Mouse (Mus musculus) kidney, postnatal 10 days (tissue): Measurements from ENCODE around the gene Coro2b.

Source experiments
- DNase-seq: peaks from one replicate; pipeline ENCODE4 v3.0.0; 2021; ENCODE audit warnings: mixed read lengths

Coro2b gene

DNA sequence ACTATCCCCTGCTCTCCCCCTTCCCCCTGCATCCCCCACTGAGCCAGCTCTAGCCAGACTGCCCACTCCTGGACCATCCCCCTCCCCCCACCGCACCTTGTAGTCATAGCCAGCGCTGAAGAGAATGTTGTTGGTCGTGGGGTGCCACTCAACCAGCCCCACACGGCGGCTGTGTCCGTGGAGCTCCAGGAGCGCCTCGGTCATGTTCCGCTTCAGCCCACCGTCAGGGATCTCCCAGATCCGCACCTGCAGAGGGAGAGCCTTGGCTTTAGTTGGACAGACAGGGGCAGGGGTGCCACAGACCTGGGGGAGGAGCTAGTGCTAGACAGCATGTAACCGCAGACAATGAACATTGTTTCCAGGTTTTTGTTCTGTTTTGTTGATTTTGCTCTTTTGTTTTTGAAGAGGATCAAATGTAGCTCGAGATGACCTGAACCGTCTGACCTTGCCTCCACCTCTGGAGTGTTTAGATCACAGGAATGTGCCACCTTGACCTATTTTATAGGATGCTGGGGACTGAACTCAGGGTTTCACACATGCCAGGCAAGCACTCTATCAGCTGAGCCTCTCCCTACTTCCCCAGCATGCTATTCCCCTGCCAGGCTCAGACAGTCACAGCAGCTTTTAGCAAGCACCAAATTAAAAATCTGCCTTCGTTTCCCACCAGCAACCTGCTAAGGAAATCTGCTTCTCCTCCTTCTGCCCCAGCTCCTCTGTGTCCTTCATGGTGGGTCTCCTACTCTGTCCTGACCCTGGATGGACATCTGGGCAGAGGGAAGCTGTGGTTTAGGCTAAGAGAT lies 104.4 kb downstream of the Coro2b start:
- peak; percentile 12 for DNase-seq

DNA sequence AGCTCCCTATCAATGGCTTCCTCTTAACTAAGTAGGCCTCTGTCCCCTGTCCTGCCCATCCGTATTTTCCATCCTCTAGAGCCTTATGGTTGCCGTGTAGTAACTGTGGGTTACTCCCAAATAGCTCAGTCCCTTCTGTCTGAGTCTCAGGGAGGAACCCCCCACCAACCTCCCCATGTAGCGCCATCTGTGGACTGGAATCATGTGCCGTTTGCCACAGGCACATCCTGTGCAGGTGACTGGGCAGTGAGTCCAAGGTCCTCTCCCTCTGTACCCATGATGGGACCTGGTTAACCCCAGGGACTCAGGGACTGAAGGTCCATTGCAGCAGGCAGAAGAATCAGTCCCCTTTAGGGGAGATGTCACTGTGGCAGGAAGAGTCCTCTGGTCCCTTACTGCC lies 106.1 kb downstream of the Coro2b start:
- peak; percentile 26 for DNase-seq

DNA sequence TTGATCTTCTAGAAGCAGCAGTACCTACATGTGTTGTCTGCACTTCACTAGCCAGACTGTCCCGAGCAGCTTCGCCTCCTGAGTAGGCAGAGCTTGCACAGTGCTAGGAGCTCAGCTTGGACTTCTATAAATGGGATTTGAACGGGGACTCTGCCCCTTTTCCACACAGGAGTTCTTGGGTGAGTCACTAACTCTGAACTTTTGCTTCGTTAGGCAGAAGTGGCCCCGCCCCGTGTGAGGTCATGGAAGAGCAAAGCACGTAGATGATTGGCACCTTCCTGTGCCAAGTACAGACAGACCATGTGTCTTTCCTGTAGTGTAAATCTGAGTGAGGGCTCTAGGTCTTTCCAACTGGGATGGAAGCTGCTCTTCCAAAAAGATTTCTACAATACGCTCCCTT lies 109.8 kb downstream of the Coro2b start:
- DNase-seq, result peak; percentile 52

DNA sequence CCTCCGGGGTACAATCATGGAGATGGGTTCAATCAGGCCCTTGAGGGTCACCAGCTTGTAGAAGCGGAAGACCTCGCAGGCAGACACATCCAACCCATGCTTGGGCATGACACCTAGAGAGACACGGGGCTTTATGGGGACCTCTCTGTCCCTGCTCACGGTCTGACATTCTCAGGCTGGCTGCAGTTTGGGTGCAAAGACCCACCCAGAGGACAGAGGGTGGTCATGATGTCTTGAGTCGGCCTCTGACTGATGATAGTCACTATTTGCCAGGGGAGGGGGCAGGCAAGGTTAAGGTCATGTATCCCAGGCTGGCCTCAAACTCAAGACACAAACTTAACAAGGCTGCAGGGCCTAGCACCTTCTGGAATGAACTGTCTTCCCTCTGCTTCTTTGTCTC lies 110.3 kb downstream of the Coro2b start:
- no peak for DNase-seq

DNA sequence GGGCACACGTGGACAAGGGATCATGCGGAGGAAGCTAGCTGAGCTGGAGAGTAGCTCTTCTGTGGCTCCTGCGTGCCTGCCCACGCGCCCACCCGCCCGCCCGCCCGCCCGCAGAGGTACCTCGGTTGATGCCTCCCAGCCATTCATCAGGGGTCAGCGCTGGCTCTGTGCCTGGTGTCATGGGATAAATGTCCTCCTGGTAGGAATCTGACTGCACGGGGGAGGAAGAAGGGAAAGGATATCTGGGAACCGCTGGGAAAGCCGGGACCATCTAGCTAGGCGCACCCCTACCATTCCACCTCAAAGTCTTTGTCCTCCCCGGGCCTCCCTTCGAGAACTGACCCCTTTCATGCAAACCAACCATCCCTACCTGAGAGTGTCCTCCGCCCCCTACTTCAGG lies 110.8 kb downstream of the Coro2b start:
- peak; percentile 69 for DNase-seq

DNA sequence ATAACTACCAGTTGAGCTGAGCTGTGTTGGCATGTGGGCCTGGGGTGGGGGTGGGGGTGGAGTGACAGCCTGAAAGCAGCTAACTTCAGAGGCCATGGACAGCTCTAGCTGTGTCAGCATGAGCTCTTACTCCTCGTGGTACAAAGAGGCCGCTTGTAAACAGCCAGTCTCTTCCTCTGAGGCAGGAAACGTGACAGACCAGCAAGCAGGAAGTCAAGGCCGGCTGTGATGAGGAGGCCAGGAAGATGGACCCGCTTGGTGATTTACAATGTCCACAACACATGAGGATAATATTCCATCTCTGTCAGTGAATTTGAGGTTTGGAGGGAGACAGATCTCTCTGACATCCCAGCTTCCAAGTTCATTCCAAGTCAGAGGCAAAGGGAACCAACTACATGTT lies 111.6 kb downstream of the Coro2b start:
- peak; percentile 59 for DNase-seq

DNA sequence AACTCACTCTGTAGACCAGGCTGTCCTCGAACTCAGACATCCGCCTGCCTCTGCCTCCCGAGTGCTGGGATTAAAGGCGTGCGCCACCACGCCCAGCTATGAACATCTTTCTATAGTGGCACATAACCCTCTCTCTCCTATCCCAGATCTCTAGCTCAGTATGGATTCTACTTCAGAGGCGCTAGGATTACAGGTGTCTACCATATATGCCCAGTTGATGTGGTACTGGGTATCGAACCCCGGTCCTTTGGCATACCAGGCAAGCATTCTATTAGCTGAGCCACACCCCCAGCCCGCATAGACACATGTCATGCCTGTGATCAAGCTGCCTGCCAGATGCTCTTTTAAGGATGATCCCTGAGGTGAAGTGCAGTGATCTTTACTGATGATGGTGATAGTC lies 113.0 kb downstream of the Coro2b start:
- no peak for DNase-seq

DNA sequence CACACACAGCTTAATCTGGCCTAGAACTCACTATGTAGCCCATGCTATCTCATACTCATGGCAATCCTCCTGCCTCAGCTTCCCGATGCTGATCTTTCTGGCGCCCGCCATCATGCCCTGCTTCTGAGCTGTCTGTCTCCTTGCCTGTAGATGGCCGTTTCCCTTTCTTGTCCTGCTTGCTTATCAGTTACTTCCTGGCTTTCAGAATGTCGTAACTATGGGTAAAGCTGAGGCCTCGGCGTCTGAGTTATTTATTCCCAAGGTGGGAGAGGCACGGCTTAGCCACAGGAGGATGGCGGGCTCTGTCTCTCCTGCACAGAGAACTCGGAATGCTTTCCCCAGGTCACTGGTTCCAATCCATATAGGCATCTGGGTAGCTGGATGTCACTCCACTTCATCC lies 113.9 kb downstream of the Coro2b start:
- DNase-seq, result no peak

DNA sequence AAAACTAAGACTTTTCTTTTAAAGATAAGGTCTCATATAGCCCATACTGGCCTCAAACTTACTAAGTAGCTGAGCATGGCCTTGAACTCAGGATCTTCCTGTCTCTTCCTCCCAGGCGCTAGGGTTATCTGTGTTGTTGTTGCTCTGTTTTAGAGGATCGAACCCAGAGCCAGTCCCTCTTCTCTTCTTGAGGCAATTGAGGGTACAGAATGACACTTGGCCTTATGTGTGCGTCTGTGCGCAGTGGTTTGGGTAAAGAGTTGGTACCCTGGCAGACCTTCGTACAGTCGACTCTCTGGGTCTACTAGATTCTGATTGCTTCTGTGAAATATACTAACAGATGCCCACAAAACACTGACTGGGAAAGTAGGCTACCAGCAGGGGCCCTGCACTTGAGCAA lies 114.9 kb downstream of the Coro2b start:
- DNase-seq, result no peak

DNA sequence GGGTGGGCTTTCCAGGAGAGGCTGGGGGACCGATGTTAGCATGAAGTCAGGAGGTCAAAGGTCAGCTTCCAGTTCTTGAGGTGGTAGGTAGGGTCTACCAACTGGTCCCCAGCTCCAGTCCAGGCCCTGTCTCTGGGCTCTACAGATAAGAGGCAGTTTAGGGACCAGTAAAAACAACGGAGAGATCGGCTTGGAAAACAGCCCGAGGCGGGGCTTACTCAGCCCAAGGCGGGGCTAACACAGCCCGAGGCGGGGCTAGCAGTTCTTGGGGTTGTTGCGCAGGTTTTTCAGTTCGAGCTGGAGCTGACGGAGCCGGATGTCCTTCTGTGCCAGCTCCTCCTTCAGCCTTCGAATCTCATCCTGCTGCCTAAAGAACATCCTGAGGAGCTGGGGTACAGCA lies 115.8 kb downstream of the Coro2b start:
- DNase-seq, result peak; percentile 92

DNA sequence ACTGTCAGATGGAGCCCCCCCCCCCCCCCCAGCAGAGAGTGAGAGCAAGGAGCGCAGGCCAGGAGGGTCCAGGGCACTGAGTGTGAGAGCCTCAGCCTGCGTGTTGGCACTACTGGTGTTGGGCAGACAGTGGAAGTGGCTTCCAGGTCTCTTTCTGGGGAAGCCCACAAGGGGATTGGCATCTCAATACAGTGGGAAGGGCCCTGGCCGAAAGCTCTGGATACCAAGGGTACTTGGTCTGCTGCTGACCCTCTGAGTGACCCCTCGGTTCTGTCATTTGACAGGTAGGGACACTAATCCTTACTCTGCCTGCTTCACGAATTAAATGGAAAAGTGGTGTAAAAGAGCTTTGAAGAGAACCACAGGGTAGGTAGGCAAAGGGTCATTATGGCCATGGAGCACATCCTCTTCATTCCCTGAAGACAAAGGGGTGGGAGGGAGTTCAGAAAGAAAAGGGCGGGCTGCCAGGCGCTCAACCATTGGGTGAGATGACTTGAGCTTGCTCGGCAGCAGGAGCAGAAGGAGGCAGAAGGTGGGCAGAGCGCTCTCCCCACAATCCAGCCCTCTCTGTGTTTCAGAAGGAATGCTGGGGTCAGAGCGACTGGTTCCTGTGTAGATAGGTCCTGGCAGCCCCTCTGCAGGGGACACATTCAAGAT lies 116.5 kb downstream of the Coro2b start:
- DNase-seq, result peak; percentile 67

DNA sequence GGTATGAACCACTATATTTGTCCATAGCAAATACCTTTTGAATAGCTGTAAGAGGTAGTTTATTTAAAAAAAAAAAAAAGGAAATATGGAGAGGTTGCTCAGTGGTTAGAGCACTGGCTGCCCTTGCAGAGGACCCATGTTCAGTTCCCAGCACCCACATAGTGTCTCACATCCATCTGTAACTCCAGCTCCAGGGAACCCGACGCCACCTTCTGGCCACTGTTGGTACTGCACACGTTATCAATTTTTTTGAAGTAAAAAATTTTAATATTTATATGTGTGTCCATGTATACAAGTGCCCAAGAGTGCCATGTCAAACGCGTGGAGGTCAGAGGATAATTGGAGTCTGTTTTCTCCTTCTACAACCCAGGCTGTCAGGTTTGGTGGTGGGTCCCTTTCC lies 118.1 kb downstream of the Coro2b start:
- peak; percentile 12 for DNase-seq

DNA sequence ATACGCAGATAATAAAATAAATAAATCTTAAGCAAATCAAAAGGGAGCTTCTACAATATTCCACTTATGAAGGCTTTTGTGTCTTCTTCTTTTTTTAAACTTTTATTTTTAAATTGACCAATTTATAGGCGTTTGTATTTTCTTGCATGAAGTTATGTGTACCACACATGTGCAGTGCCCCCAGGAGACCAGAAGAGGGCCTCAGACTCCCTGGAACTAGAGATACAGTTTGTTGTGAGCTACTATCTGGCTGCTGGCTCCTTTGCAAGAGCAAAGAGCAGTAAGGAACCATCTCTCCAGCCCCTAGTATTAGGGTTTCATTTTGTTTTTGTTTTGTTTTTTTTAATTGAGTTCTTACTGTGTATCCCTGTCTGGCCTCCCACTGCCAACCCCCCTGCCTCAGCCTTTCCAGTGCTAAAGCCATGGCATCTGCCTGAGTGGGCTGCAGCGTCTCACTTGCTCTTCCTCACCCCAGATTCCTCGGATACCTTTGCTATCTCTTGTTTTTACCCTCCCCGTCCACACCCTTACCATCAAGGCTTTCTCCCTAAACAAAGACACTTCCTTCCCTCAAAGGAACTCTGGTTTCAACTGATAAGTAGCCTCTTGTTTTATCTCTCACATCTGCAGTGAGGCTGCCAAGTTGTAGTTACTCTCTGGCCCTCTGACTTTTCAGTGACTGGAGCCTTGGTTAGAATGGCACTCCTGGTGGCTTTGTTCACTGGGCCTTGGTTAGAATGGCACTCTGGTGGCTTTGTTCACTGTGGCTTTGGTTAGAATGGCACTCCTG lies 129.3 kb downstream of the Coro2b start:
- no peak for DNase-seq

DNA sequence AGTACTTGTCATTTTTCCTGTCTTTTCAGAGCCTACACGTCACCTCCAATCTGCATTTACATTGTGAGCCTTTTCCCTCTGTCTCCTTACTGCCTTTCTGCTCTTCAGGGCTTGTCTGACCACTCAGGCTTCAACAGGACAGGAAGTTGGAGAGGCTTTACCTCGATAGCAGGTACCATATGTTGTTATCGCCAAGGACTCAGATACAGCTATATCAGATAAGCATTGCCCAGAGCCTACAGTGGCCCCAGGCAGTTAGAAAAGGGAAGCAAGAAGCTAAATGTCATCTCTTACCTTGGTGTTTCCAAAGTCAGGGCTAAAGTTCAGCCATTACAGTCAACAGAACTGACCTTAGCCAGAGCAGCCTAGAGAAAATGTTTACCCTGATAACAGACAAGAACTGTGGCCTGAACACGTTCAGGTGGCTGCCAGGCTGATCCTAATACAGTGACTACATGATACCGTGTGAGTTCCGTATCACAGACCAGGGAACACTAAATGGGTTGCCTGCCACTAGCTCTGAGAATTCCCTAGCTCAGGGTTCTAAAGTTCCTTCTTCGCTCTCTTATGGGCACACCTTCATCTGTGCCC lies 130.3 kb downstream of the Coro2b start:
- DNase-seq, result no peak

DNA sequence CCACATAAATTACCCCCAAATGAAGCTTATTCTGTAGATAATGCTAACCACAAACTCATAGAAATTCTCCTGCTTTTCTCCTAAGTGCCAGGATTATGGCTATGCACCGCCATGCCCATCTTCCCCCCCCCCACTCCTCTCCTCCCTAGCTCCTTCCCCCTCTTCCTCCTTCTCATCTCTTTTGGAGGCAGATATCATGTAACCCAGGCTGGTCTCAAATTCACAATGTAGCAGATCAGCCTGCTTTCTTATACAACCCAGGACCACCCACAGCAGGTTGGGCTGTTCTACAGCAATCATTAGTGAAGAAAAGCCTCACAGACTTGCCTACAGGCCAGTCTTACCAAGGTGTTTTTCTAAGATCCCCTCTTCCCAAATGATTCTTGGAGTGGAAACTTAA lies 135.3 kb downstream of the Coro2b start:
- no peak for DNase-seq

DNA sequence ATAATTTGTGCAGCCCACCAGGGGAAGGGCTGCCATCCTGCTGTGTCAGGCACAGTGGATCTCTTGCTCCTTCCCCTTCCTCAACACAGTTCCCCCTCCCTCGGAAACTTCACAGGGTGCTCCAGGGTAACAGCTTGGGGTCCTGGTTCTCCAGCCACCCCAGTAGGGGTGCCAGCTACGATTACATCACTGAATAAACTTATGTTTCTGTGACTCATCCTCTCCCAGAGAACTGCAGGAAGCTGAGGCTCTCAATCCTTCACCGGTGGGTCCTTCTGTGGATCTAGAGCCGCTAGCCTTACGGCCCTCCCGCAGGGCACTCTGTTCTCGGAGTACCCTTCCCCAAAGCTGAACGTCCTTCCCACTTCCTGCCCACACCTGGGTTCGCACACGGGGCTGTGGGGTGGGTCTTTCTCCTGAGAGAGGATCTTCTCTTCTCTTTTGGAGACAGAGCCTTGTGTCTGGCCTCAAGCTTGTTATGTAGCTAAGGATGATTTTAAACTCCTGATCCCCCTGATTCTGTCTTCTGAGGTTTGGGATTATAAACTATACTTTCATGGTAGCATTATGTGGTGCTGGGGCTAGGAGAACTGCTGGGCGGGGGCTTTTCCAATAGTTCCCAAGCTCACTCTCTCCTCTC lies 136.2 kb downstream of the Coro2b start:
- DNase-seq, result no peak

DNA sequence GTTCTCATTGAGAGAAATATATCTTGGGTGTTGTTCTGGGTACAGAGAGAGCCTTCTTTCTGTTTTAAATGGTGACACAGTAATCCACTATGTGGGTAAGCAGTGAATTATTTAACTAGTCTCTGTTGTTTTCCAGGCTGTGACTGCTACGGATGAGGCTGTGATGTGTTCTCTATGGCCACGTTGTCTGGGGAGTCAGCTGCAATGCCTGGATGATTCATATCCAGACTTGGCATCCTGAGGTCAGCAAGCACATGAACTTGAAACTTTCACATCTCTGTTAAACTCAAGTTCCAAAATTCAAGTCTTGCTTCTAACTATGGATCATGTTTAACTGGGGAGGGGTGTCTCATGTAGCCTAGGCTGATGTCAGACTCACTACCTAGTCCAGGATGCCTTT lies 142.7 kb downstream of the Coro2b start:
- DNase-seq, result no peak

DNA sequence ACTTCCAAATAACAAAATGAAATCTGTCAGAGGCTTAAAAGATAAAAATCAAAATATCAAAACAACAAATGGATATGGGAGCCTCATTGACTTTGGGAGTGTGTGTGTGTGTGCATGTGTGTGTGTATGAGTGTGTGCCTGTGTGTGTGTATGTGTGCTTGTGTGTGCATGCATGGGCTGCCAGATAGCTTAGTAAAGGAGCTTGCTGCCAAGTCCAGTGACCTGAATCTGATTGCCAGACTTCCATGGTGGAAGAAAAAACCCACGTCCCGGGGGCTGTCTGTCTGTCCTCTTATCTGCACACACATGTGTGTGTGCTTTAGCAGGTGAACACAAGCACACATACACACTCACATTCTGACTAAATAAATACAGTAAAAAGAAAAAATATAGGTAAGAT lies 143.3 kb downstream of the Coro2b start:
- DNase-seq, result no peak

DNA sequence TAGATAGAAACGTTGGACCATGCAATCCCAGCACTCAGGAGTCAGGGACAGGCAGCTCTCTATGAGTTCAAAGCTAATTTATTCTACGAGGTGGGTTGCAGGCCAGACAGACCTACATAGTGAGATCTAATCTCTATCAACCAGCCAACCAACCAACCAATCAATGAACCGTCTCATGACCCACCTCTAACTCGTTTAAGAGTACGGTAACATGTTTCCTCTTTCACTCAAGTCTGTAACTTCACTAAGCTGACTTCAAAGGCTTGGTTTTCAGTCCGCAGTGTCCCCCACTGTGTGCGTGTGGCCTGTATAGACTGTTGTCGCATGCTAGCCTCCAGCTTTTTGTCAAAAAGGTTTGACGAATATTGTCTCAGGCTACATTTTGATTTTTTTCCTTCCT lies 147.1 kb downstream of the Coro2b start:
- no peak for DNase-seq

DNA sequence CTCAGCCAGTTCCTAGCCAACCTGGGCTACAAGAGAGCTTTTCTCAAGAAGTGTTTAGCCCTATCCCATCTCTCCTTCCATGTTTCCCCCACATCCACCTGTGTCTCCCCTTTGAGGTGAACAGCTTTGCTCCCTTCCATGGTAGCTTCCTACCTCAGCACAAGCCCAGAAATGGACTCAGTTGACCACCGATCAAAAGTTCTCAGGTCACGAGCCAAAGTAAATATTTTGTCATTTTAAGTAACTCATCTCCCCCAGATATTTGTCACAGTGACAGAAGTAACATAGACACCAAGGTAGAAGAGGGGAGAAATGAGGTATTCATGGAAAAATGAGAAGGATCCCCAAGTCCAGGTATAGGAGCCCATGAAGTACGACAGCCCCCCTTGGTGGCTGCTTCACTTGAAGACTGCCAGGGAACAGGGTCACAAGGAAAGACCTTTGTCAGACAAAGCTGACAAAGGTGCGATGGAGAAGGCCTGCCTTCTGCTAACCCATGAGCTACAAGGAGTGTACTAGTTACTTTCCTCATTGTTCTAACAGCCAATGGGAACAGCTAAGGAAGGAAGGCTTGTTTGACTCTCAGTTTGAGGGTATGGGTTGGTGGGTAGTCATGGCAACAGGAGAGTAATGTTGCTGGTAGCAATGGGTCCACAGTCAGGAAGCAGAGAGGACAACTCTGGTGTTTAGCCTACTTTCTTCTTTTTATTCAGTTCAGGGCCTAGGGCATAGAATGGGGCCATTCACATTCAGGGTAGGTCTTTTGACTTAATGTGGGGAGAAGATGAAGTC lies 150.9 kb downstream of the Coro2b start:
- no peak for DNase-seq

DNA sequence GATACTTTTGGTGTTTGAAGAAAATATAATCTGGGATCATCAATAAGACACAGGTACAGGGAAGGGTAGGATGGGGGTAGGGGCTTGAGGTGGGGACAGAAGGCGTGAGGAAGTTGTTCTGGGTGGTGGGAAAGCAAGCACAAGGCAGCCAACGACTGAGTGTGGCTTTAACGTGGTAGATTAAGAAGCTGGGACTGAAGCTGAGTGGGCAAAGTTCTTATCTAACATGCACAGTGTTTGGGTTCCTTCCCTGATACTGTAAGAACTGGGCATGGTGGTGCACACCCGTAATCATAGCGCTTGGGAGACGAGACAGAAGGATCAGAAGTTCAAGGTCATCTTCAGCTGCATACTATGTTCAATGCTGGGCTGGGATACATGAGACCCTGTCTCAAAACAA lies 151.8 kb downstream of the Coro2b start:
- no peak for DNase-seq

DNA sequence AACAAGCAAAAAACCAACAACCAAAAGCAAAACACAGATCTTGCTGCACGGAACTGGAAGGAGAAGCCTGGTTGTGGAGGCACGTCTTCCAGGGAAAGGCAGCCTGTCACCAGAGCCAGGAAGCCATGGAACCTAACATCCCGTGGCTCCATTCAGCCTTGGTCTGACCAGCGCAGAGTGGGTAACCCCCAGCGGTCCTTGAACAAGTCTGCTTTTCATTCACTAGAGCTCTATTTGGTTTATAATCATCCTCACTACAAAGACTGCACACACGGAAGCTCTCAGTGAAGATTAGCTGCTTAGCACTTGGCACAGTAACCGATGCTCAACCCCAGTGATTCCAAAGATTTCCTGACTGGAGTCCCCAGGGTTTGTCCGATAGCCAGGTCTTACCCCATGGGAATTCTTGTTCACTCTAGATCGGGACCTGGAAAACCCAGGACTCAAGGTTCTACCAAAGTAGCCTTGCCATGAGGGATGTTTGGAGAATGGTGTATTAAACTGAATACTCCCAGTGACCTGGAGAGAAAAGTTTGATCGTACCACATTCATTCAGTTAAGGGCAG lies 154.2 kb downstream of the Coro2b start:
- no peak for DNase-seq
